Mouse (Mus musculus) lung, adult 2 months (tissue): Measurements from ENCODE around the gene Gpr68.

Experiments used
- CTCF ChIP-seq: fragments of 200-500 bp; IDR thresholded peaks from 2 replicates; pipeline ENCODE4 v1.5.1; 2011; ENCODE audit warnings: mild to moderate bottlenecking, low read length, control low read depth; ENCODE audit not compliant: insufficient read depth
- POLR2A ChIP-seq: fragments of 200-500 bp; IDR thresholded peaks from 2 replicates; pipeline ENCODE4 v1.6.1; 2011; ENCODE audit warnings: low read depth, mild to moderate bottlenecking, control low read depth, low read length, borderline replicate concordance; ENCODE audit errors: extremely low read depth

- no peak for TF ChIP-seq CTCF
- TF ChIP-seq POLR2A, result no peak
Observed at GRCm38 (mm10) chr12:100867097-100867496, 40.9 kb downstream of the Gpr68 start.
